Mouse (Mus musculus) liver, embryonic 11.5 days (tissue): ENCODE measurements at regions not wholly inside any gene's neighbourhood (a gene's known extent, or its start where the extent isn't known, plus 50 kb on each side); places are given as distances from the start of the nearest gene placed in this dataset.

ENCODE experiments used
- ATAC-seq: fragments of 200-750 bp; cut with Nextera tagmentation; replicated peaks from 2 replicates; pipeline ENCODE4 v1.8.0; 2017; ENCODE audit warnings: moderate number of reproducible peaks, mild to moderate bottlenecking, moderate TSS enrichment, moderate library complexity; ENCODE audit not compliant: low FRiP score
- DNase-seq: peaks from one replicate; pipeline ENCODE4 v3.0.0-alpha.2; 2017; ENCODE audit warnings: low spot score
- H3K27ac ChIP-seq: fragments of 300-500 bp; sonication (generic); 2 replicates; pipeline ENCODE4 v1.5.1; 2014; ENCODE audit warnings: mild to moderate bottlenecking, low read depth, low read length, control low read depth
- H3K27me3 ChIP-seq: fragments of 300-500 bp; sonication (generic); replicated peaks from 2 replicates; pipeline ENCODE4 v1.6.1; 2014; ENCODE audit warnings: low read length, mixed read lengths; ENCODE audit not compliant: control insufficient read depth, insufficient read depth
- H3K36me3 ChIP-seq: fragments of 300-500 bp; sonication (generic); 2 replicates; pipeline ENCODE4 v1.6.1; 2014; ENCODE audit warnings: mild to moderate bottlenecking, low read length, moderate library complexity, mixed read lengths; ENCODE audit not compliant: control insufficient read depth, insufficient read depth
- H3K4me1 ChIP-seq: fragments of 300-500 bp; sonication (generic); replicated peaks from 2 replicates; pipeline ENCODE4 v1.6.1; 2014; ENCODE audit warnings: low read length, mixed read lengths; ENCODE audit not compliant: control insufficient read depth, insufficient read depth
- H3K4me2 ChIP-seq: fragments of 300-500 bp; sonication (generic); 2 replicates; pipeline ENCODE4 v1.6.1; 2014; ENCODE audit warnings: mild to moderate bottlenecking, control low read depth, moderate library complexity
- H3K4me3 ChIP-seq: fragments of 300-500 bp; sonication (generic); 2 replicates; pipeline ENCODE4 v1.5.1; 2014; ENCODE audit warnings: low read depth, low read length, control low read depth
- H3K9ac ChIP-seq: fragments of 300-500 bp; sonication (generic); 2 replicates; pipeline ENCODE4 v1.6.1; 2014; ENCODE audit warnings: low read depth, low read length, control low read depth
- H3K9me3 ChIP-seq: fragments of 300-500 bp; sonication (generic); 2 replicates; pipeline ENCODE4 v1.6.1; 2016; ENCODE audit warnings: low read length, inconsistent platforms, mixed read lengths; ENCODE audit not compliant: control insufficient read depth
- WGBS: fragments of 180-500 bp; shearing (Covaris S2); extraction: QIAGEN DNeasy Blood & Tissue Kit; methylation state at CpG from one replicate; pipeline ENCODE4 v1.1.7; 2014; 5-methylcytosine and 5-hydroxymethylcytosine counted together

DNA sequence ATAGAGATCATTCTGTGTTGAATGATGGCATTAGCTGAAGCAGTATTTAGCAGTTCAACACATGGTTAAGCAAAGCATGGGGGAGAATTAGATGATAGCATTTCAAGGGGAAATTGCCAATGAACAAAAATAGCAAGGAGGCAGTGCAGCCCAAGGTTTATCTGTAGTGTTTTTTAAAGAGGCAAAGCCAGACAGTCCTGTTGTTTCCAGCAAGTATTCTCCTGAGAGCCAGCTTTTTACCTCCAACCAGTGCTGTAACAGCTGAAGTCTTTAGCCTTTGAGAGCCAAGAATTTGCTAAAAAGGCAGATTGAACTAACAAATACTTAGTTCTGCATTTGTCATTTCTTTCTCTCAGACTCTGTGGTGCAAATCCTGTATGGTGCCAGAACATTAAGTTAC, 305.1 kb upstream of the Arx start:
- no peak for ATAC-seq
- H3K4me1 ChIP-seq, result no peaks in the 10 kb centered on the region
- H3K9ac ChIP-seq, result no peak overlapping the region
- no peaks in the 10 kb centered on the region for H3K9me3 ChIP-seq
- no peak for DNase-seq
- H3K27ac ChIP-seq, result no peak overlapping the region
- no peaks in the 10 kb centered on the region for H3K36me3 ChIP-seq
- no peaks in the 10 kb centered on the region for H3K27me3 ChIP-seq
- no peak overlapping the region for H3K4me2 ChIP-seq
- H3K4me3 ChIP-seq, result no peak overlapping the region

DNA sequence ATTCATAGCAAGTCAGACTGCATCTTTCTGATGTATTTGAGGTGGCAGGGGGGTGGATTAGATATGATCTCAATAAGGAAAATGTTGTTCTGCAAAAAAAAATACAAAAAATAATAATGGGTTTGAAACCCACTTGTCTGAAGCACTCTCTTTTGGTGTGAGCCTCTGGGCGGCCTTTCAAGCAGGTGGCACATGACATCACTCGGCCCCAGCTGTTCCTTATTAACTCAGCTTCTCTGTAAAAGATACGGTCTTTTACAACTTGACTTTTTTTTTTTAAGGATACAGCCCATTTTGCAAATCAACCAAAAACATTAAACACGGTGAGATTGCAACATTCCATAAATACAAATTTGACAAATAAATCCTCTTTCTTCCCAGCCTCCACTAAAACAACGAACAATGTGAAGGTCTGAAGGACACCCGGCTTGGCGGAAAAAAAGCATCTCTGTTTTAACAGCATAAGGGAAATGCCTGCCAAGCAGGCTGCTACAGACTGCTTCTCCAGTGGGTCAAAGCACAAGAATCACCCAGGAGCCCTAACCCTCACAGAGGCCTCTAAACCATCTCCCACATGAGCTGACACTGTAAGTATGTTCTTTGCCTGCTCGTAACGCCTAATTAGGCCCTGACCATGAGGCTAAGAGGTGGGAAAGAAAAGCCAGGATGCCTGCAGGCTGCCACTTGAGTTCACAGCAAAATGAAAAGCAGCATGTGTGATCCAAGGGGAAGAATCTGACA, 283.8 kb upstream of the Arx start:
- Histone ChIP-seq H3K27ac (no peak overlapping the region), H3K4me3 (no peak overlapping the region), H3K4me1 (no peaks in the 10 kb centered on the region), H3K9ac (no peak overlapping the region), H3K27me3 (no peaks in the 10 kb centered on the region), H3K9me3 (no peaks in the 10 kb centered on the region), H3K4me2 (no peak overlapping the region), H3K36me3 (no peaks in the 10 kb centered on the region)
- DNase-seq, result no peak
- 75% methylated on average over 9 of the region's 9 CpGs for WGBS
- ATAC-seq, result no peak

DNA sequence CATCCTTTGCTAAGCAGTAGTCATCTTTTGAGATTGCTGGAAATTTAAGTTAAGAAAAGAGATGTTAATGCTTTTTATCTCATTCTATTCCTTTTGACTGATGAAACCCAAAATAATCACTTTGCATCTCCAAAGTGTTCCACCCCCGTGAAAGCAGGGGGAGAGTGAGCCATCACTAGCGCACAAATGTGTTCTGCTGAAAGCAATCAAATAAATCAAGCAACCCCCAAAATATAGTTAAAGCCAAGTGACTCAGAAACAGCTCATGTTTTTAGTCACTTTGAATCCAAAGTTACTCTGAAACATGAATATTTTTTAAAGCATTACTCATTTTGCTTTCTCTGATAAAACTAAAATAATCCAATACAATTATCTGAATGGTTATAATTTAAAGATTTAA, 279.6 kb upstream of the Arx start:
- WGBS, result 74% methylated on average over 2 of the region's 2 CpGs
- H3K9ac ChIP-seq, result no peak overlapping the region
- ATAC-seq (no peak), DNase-seq (no peak)
- H3K27me3 ChIP-seq, result no peaks in the 10 kb centered on the region
- H3K36me3 ChIP-seq, result no peaks in the 10 kb centered on the region
- H3K4me2 ChIP-seq, result no peak overlapping the region
- no peaks in the 10 kb centered on the region for H3K4me1 ChIP-seq
- no peak overlapping the region for H3K27ac ChIP-seq
- H3K9me3 ChIP-seq, result no peaks in the 10 kb centered on the region
- no peak overlapping the region for H3K4me3 ChIP-seq

DNA sequence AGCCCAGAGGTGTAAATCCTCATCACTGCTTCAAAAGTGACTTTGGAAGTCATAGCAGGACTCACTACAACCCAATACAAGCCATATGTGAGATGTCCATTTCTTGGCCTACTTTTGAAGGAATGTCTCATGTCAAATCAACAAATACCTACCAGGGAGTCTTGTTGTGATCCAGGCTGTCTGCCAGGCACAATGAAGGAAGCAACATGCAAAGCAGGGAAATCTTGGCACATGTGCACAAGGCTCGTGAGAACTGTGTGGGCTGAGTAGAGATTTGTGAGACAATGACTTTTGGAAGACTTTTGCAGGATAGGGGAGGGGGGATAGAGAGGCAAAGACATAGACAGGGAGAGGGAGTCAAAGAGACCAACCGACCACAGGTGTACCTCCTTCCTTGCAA, 274.7 kb upstream of the Arx start:
- no peak overlapping the region for H3K9ac ChIP-seq
- no peaks in the 10 kb centered on the region for H3K9me3 ChIP-seq
- DNase-seq, result no peak
- no peak overlapping the region for H3K4me3 ChIP-seq
- no peaks in the 10 kb centered on the region for H3K27me3 ChIP-seq
- no peaks in the 10 kb centered on the region for H3K36me3 ChIP-seq
- WGBS, result 75% methylated on average over 2 of the region's 2 CpGs
- no peak for ATAC-seq
- H3K4me1 ChIP-seq, result no peaks in the 10 kb centered on the region
- no peak overlapping the region for H3K27ac ChIP-seq
- H3K4me2 ChIP-seq, result no peak overlapping the region

DNA sequence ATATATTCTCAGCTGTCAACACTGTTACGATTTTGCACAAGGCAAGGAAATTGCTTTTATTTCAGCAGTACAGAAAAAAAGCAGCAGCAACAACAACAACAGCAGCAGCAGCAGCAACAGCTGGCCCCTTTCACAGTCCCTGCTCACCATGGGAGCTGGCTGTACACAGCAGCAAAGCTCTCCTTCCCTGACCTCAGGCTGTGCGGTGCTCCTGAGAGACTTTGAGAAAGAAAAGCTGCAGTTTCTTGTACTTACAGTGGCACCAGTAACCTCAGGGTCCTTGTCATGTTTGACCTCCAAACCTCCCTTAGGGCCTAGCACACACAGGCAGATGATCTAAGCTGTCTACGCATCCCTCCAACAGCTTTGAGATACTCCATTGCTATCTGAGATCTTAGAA, 269.9 kb upstream of the Arx start:
- H3K27ac ChIP-seq, result no peak overlapping the region
- H3K27me3 ChIP-seq, result no peaks in the 10 kb centered on the region
- DNase-seq, result no peak
- no peaks in the 10 kb centered on the region for H3K9me3 ChIP-seq
- H3K4me1 ChIP-seq, result no peaks in the 10 kb centered on the region
- ATAC-seq, result no peak
- WGBS, result 66% methylated on average over 3 of the region's 3 CpGs
- H3K4me3 ChIP-seq, result no peak overlapping the region
- no peak overlapping the region for H3K9ac ChIP-seq
- no peaks in the 10 kb centered on the region for H3K36me3 ChIP-seq
- H3K4me2 ChIP-seq, result no peak overlapping the region

DNA sequence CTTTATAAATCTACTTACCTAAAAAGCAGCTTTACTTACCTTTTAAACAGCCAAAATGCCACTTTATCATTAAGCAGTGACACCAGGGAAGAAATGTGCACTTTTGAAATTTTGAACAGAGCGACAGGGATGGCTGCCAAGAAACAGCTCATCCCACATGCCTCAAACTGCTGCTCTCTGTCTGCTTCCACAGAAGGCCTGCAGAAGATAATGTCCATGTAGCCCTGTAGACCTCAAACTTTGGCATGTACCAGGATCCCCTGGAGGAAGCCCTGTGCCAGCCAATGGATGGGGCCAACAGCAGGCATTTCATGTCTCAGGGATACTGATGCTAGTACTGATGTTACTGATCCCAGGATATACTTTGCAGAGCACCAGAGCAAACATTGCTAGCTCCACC, 245.1 kb upstream of the Arx start:
- ATAC-seq, result no peak
- no peak for DNase-seq
- WGBS, result 85% methylated on average over 1 of the region's 1 CpGs
- Histone ChIP-seq H3K27me3 (no peaks in the 10 kb centered on the region), H3K4me1 (no peaks in the 10 kb centered on the region), H3K4me3 (no peak overlapping the region), H3K9me3 (no peaks in the 10 kb centered on the region), H3K9ac (no peak overlapping the region), H3K36me3 (no peaks in the 10 kb centered on the region), H3K27ac (no peak overlapping the region), H3K4me2 (no peak overlapping the region)

DNA sequence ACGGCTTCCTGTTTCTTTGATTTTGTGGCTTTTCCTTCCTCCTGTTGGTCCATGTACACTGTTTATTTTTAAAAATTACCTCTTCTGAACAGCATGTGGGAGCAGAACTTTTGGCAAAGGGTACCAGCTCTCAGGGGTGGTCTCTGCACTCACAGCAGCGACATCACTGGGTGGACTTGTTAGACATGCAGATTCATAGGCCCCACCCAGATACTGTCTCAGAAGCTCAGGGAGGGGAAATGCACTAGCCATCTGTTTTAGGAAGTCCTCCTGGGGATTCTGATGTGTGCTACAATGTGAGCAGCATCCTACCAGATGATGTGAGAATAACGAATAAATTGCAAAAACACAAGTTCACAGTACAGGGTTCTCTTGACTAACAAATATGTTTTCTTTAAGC, 243.5 kb upstream of the Arx start:
- H3K9ac ChIP-seq, result no peak overlapping the region
- 62% methylated on average over 3 of the region's 3 CpGs for WGBS
- no peak for ATAC-seq

DNA sequence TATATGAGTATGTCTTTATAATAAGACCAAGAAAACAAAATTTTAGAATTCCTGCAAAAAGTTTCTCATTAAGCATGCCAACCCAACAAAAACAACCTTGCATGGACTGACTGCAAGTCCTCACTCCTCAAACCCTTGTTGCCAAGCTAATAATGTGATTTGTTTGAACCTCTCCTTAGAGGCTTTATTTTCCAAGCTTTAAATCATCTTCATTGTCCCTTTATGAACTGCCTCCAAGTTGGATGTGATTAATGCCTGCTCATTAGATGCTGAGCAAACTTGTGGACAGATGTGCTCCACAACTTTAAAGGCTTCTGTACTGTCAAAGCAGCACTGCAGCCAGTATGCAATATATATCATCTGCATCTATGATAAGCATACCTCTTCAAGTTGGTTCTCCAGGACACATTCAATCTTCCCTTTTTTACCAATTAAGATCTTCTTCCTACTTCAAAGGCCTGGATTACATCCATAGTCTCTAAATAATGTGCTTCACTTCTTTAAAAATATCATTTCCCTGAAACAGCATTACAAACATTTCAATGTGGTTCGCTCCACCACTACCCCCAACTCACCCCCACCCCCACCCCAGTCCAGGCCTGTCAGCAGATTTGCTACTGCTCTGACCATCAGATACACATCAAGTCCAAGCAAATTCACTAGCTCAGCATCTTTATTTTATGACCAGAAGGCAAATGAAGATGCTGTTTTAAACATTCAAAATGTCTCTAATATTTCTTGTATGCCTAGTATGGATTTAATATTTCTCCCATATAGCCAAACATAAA, 237.1 kb upstream of the Arx start:
- Histone ChIP-seq H3K4me1 (no peaks in the 10 kb centered on the region), H3K27ac (no peak overlapping the region), H3K4me2 (no peak overlapping the region), H3K9ac (no peak overlapping the region), H3K36me3 (no peaks in the 10 kb centered on the region), H3K9me3 (no peaks in the 10 kb centered on the region), H3K27me3 (no peaks in the 10 kb centered on the region), H3K4me3 (no peak overlapping the region)
- DNase-seq (no peak), ATAC-seq (no peak)
- WGBS, result 76% methylated on average over 1 of the region's 1 CpGs

More for the DNA sequence above, 243.5 kb upstream of the Arx start:
- Histone ChIP-seq H3K4me1 (no peaks in the 10 kb centered on the region), H3K9me3 (no peaks in the 10 kb centered on the region), H3K36me3 (no peaks in the 10 kb centered on the region), H3K4me3 (no peak overlapping the region), H3K27me3 (no peaks in the 10 kb centered on the region), H3K27ac (no peak overlapping the region), H3K4me2 (no peak overlapping the region)
- no peak for DNase-seq

DNA sequence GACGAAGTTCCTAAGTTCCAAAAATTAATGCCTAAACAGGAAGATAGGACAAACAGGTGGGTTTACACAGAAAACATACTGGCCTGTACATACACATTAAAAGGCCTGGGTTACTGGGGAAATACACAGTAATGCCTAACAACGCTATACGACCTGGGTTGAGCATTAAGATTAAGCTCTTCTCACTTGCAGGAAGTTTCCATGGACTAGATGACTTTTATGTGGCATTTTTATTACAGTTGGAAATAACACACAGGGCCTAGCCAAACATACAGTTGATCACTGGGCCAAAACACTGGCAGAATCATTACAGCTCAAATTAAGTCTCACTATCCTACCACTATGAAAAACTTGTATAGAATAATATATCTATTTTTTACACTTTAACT, 236.5 kb upstream of the Arx start:
- no peak overlapping the region for H3K27ac ChIP-seq
- no peaks in the 10 kb centered on the region for H3K27me3 ChIP-seq
- DNase-seq, result no peak
- WGBS, result 78% methylated on average over 3 of the region's 3 CpGs
- H3K36me3 ChIP-seq, result no peaks in the 10 kb centered on the region
- no peaks in the 10 kb centered on the region for H3K4me1 ChIP-seq
- ATAC-seq, result no peak
- no peaks in the 10 kb centered on the region for H3K9me3 ChIP-seq
- H3K9ac ChIP-seq, result no peak overlapping the region
- H3K4me2 ChIP-seq, result no peak overlapping the region
- H3K4me3 ChIP-seq, result no peak overlapping the region
